Mouse (Mus musculus): ENCODE results near the gene Plekhg3. TPM values are rescaled to one million over a fixed set of nuclear protein-coding genes. Genes with fewer than 3 reads are reported as not detected.

The Plekhg3 gene
- total RNA-seq, 1 experiment from 2014 or later = 12.2 TPM

DNA sequence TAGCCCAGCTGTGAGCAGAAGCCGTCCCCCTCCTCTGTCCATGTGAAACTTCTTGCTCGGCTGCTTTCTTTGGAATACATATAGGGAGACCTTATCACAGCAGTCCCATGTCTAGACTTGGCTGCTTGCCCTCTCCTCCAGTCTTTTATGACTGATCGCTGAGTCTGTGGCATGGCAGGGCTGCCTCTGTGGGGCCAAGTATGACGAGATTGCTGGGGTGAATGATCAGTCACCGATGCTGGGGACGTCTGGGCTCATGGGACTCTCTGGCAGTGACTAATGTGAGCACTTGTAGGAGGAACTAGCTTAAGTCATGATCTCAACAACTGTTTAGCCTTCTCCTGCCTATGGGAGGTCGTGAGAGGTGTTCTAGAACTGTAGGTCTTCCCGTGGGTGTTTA is 21.6 kb downstream of the Plekhg3 start:
- peak; percentile 67 for DNase-seq

DNA sequence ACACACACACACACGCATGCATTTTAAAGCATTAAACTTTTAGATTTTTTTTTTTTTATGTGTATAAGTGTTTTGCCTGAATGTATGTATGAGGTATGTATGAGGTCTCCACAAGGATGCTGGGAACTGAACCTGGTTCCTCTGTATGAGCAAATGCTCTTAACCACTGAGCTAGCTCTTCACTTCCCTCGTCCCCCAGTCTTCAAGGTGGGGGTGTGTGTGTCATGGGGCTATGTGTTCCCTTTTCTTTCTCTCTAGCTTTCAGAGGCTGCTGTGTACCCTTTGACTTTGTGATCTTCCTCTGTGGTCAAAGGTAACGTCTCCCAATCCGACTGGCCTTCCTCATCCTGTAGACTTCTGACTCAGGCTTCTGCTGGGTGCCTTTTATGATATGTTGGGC is 22.3 kb downstream of the Plekhg3 start:
- no peak for DNase-seq

GRCm38 (mm10) chr12:76553917-76554316 is 23.2 kb downstream of the Plekhg3 start:
- no peak for DNase-seq

- DNase-seq = no peak
Observed at GRCm38 (mm10) chr12:76554392-76554791, 23.7 kb downstream of the Plekhg3 start.

DNA sequence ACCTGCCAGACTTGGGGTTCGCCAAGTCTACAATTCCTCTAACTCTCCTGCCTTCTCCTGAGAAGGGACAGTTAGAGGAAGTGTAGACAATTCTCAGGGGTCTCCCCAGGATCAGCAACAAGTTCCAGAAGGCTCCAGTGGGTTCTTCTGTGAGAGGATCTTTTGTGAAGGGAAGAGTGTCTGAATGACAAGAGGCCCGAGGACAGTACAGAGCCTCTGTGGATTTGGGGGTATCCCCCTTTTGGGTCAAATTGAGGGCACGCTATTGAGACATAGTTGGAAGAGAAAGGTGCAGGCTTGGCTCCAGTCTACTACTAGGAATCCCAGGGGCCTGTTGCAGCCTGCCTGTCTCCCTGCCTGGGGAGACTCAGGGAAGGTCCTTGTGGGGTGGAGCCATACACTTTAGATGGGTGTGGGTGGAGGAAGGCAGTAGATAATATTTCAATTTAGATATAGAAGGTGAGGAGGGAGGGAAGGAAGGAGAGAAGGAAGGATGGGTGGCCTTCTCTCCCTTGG is 24.2 kb downstream of the Plekhg3 start:
- no peak for DNase-seq

- DNase-seq = no peak
Observed at GRCm38 (mm10) chr12:76556187-76556586, 25.5 kb downstream of the Plekhg3 start.

- DNase-seq = no peak
Observed at GRCm38 (mm10) chr12:76556745-76557389, 26.2 kb downstream of the Plekhg3 start.

- DNase-seq = no peak
Observed at GRCm38 (mm10) chr12:76558206-76558605, 27.5 kb downstream of the Plekhg3 start.

DNA sequence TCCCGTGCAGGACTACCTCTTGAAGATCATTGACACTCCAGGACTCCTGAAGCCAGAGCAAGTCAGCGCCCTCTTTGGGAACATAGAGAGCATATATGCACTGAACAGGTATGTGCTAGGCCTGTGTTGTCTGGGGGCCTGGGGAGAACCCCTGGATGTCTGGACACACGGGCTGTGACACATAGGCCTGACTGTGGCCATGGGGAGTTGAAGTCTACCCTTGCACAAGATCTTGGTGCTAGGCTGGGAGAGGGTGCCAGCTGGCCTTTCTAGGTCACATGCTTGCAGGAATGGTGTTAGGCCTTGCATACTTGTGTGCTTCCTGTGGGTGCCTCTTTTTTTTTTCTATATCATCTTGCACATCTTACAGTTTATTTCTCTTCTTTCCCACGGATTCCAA is 31.5 kb downstream of the Plekhg3 start:
- DNase-seq = no peak

DNA sequence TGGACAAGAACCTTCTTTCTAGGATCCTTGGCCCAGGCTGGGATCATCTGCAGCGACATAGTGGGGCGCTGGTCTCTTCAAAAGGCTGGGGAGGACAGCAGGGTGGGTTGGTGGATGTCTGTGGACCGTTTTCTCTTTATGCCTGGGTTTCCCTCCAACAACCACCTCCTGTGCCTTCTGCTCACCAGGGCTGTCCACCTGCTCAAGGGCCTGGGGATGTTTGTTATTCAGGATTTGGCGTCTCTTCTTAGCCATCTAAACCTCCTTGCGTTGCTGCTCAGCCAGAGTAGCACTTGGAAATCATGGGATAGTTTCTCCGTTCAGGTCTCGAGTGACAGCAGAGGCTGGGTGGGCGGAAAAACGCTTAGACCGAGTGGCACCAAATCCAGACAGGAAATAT is 35.6 kb downstream of the Plekhg3 start:
- no peak for DNase-seq

- DNase-seq = no peak
Observed at GRCm38 (mm10) chr12:76570221-76570940, 39.7 kb downstream of the Plekhg3 start.

DNA sequence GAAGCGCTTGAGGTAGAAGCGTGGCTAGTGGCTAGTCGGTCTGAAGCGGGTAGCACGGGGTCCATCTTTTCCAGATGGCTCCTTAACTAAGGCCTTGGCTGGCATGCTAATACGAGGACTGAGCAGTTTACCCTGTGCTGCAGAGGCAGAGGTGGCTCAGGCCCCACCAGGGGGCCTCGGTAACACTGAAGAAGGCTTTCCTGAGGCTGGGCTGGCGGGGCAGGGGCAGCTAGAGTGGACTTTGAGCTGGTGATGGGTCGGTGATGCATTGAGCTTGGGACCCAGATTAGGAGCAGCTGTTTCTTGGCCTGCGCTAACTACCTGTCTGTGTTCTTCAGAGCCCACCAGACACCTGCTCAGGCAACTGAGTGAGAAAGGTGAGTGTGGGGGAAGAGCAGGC is 40.6 kb downstream of the Plekhg3 start:
- no peak for DNase-seq

- DNase-seq = no peak
Observed at GRCm38 (mm10) chr12:76572261-76573251, 41.9 kb downstream of the Plekhg3 start.

GRCm38 (mm10) chr12:76573381-76573780 is 42.7 kb downstream of the Plekhg3 start:
- no peak for DNase-seq

DNA sequence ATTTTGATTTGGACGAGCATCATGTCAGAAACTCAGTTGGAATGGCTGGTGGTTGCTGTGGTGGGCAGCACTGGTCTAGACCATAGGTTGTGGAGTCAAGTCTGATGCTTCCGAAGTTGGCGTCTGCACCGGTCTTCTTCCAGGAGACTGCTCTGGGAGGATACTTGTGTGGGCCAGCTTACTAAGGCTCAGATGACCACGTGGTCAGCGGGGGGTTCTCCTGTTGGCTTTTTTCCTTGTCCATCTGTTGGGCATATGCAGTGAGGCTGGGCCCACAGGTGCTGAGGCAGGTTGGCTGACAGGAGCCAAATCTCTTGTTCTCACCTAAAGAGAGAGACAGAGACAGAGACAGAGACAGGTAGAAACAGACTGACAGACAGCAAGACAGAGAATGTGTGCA is 44.1 kb downstream of the Plekhg3 start:
- DNase-seq = no peak

DNA sequence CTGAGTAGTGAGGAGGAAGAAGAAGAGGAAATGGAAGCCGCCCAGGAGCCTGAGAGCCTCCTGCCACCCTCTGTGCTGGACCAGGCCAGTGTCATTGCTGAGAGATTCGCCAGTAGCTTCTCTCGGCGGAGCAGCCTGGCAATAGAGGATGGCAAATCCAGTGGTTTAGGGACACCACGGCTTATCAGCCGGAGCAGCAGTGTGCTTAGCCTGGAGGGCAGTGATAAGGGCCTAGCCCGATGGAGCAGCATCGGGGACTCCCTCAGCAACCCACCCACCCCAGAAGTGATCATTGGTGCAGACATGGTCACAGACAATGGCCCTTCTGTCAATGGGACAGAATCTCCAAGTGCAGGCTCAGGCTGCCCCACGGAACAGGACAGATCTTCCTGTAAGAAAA is 45.4 kb downstream of the Plekhg3 start:
- no peak for DNase-seq

GRCm38 (mm10) chr12:76576806-76577205 is 46.1 kb downstream of the Plekhg3 start:
- no peak for DNase-seq

GRCm38 (mm10) chr12:76577858-76578257 is 47.2 kb downstream of the Plekhg3 start:
- DNase-seq = no peak

DNA sequence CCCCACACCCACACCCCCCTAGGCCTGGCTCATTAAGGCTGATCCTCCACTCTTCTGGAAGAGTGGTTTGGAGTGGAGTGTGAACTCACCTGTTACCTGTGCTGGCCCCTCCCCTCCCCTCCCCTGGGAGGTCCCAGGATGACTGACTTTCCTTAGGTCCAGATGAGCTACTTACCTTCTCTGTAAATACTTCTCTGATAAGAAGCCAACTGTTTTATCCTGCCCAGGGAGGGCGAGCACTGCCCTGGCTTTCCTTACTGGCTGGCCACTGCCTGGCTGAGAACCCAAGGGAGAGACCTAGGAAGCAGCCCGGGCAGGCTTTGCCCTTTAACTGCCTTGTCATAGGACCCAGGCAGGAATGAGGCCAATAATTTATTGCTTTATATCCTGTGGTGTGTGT is 47.8 kb downstream of the Plekhg3 start:
- DNase-seq = no peak

DNA sequence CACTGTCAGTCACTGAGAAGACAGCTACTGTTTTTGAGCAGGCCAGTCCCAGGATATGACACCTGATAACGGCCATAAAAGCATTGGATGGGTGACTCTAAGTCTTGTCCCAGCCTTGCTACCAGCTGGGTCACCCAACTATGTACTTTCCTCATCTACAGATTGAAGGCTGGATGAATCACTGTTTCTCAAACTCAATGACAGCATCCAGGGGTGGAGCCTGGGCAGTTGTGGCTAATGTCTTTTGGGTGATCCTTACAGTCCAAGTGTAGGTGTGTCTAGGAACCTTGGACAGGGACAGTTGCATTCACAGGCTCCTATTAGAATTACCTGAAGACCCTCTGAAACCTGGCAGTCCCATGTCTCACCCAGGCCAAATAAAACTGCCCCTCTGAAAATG is 49.1 kb downstream of the Plekhg3 start:
- no peak for DNase-seq

- no peak for DNase-seq
Observed at GRCm38 (mm10) chr12:76582139-76582538, 51.4 kb downstream of the Plekhg3 start.

DNA sequence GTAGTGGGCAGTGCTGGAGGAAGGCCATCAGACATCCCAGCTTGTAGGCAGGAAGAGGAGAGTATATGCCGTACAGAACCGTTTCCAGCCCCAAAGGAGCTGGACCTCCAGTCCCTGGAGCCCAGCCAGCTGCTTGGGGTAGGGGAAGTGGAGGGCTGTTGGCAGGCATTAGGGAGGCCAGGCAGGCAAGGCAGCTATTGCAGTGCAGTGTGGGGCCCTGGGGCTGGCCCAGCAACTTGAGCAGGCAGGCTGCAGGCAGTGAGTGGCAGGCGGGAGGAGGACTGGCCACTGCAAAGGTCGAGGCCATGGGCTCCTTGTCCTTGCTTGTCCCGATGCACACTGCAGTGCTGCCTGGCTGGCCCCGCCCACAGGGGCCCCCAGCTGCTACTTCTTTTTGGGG is 52.1 kb downstream of the Plekhg3 start:
- peak; percentile 68 for DNase-seq

GRCm38 (mm10) chr12:76583454-76583853 is 52.8 kb downstream of the Plekhg3 start:
- no peak for DNase-seq
